Mouse (Mus musculus): ENCODE data around the gene Dmrtb1.

DNA sequence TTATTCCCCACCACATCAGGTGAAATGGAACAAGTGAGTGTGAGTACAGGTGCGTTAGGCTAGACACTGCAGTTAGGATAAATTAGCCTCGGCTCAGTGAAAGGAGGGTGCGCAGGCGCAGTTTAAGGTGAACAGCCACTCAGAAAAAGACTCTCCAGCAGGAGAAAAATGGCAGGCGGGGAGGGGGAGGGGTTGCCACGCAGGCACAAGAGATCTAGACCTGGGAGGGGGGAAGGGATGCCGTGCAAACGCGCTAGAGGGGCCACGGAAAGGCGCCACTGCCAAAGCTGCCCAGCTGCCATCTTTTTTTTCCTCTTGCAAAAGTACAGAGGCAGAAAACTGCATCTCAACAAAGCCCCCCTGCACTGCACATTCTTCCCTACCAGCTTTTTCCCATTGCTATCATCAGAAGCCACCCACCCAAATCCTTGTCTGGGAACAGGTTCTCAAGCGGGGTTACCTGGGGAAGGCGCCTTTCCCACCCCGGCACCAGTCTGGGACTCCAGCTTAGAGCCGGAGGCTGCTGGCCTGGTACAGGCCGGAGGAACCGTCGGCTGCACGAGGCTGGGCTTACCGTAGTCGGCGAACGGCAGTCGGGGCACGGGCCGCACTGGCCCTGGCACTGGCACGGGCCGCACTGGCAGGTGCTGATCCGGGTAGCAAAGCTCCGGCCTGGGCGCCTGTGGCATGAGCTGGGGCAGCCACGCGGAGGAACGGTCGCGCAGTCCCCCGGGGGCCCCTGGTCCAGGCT, 849 bp downstream of the Dmrtb1 start:
- no peak for TF ChIP-seq CTCF (IDR thresholded peaks at IDR 0.05; ENCODE audit: extremely low read depth, insufficient read length, insufficient replicate concordance, low read depth, low read length)
- no peak for TF ChIP-seq POLR2A (IDR thresholded peaks at IDR 0.05; ENCODE audit: low read depth, low read length)

All from small intestine, adult 2 months (tissue).